23 mouse cellular contexts compared by ENCODE assay signal in genomic region chr11:34940151-34940550, GRCm38 (mm10).
DNase-seq lines count a peak whose midpoint lies in the region; ATAC-seq and TF ChIP-seq lines count a peak whose summit lies in the region.
"Had no signal": no experiment of that assay in that cellular context is flagged by ENCODE, and none has a peak within 500 bp of the region (broad histone marks: within the 10 kb centered on the region; RNA-seq: fewer than 3 reads in every experiment).

No protein-coding gene starts in this region.

- H3K4me2 ChIP-seq in hindbrain, postnatal 0 days (ENCODE audit: low read depth, low read length), result no peak overlapping the region
- H3K4me2 ChIP-seq in hindbrain, embryonic 11.5 days (replicated peaks; ENCODE audit: low read depth, low read length), result no peak overlapping the region
- H3K4me2 ChIP-seq: forebrain, embryonic 15.5 days; heart, embryonic 11.5 days; hindbrain, embryonic 12.5 days; intestine, embryonic 15.5 days; limb, embryonic 12.5 days; liver, embryonic 11.5 days; midbrain, embryonic 13.5 days; neural tube, embryonic 12.5 days had no signal

- peak; percentile 10 for DNase-seq in cerebellum, adult 11-12 months
- no peak for DNase-seq in cerebellum, adult 11 months
- DNase-seq in hindbrain, postnatal 0 days (ENCODE audit: low spot score), result peak; percentile 44
- no peak for DNase-seq in hindbrain, embryonic 11.5 days (ENCODE audit: low spot score)
- DNase-seq in cerebellum, adult 2 months, result peak; percentile 17 to 48
- peak; percentile 42 to 60 for DNase-seq in cerebellum, postnatal 25 days
- no peak for DNase-seq in retina, postnatal 1 day
- no peak for DNase-seq in right cerebral cortex, postnatal 36 days (ENCODE audit: low spot score in 2 of 2)
- DNase-seq: adrenal gland, postnatal 25 days; heart, adult 11 months; kidney, adult 8-10 months; kidney, postnatal 10 days; liver, postnatal 0 days; lung, postnatal 10 days; right cerebral cortex, postnatal 25 days had no signal

- H3K9me3 ChIP-seq in hindbrain, postnatal 0 days (ENCODE audit: low read length), result no peaks in the 10 kb centered on the region
- no peaks in the 10 kb centered on the region for H3K9me3 ChIP-seq in hindbrain, embryonic 11.5 days (ENCODE audit: control insufficient read depth, low read length)
- H3K9me3 ChIP-seq: forebrain, embryonic 15.5 days; hindbrain, embryonic 12.5 days; intestine, embryonic 15.5 days; limb, embryonic 12.5 days; midbrain, embryonic 13.5 days; neural tube, embryonic 12.5 days had no signal

- H3K36me3 ChIP-seq in hindbrain, postnatal 0 days (ENCODE audit: insufficient read depth, low read length), result no peaks in the 10 kb centered on the region
- no peaks in the 10 kb centered on the region for H3K36me3 ChIP-seq in hindbrain, embryonic 11.5 days (ENCODE audit: control insufficient read depth, insufficient read depth, low read length)
- H3K36me3 ChIP-seq: forebrain, embryonic 15.5 days; hindbrain, embryonic 12.5 days; intestine, embryonic 15.5 days; limb, embryonic 12.5 days; midbrain, embryonic 13.5 days; neural tube, embryonic 12.5 days had no signal

- WGBS in hindbrain, postnatal 0 days, result 70% methylated on average over 8 of the region's 8 CpGs
- WGBS in hindbrain, embryonic 11.5 days, result 78% methylated on average over 8 of the region's 8 CpGs
- 35% methylated on average over 8 of the region's 8 CpGs for WGBS in cerebellum, adult 2 months

- TF ChIP-seq POLR2A in cerebellum, adult 2 months (IDR thresholded peaks at IDR 0.05; ENCODE audit: borderline replicate concordance, insufficient read depth, low read length), result no peak

- no peak overlapping the region for H3K9ac ChIP-seq in hindbrain, postnatal 0 days (replicated peaks; ENCODE audit: low read length)
- no peak overlapping the region for H3K9ac ChIP-seq in hindbrain, embryonic 11.5 days (ENCODE audit: low read depth, low read length)
- H3K9ac ChIP-seq: forebrain, embryonic 15.5 days; hindbrain, embryonic 12.5 days; intestine, embryonic 15.5 days; limb, embryonic 12.5 days; liver, postnatal 0 days; midbrain, embryonic 13.5 days; neural tube, embryonic 12.5 days had no signal

- no peak for TF ChIP-seq CTCF in hindbrain, postnatal 0 days (IDR thresholded peaks at IDR 0.05; ENCODE audit: low read depth)
- TF ChIP-seq CTCF in cerebellum, adult 2 months (IDR thresholded peaks at IDR 0.05; ENCODE audit: borderline replicate concordance, insufficient read depth, low read depth, low read length), result no peak

- H3K4me3 ChIP-seq in hindbrain, postnatal 0 days (ENCODE audit: low read length), result no peak overlapping the region
- no peak overlapping the region for H3K4me3 ChIP-seq in hindbrain, embryonic 11.5 days (ENCODE audit: low read depth, low read length)
- H3K4me3 ChIP-seq in cerebellum, adult 2 months (replicated peaks; ENCODE audit: insufficient read depth, low read depth, low read length), result no peak overlapping the region
- H3K4me3 ChIP-seq: forebrain, embryonic 15.5 days; hindbrain, embryonic 12.5 days; intestine, embryonic 15.5 days; limb, embryonic 12.5 days; midbrain, embryonic 13.5 days; neural tube, embryonic 12.5 days had no signal

- ATAC-seq in hindbrain, postnatal 0 days, result peak; percentile 49; the same call in 1 of the 2 replicates
- ATAC-seq in hindbrain, embryonic 11.5 days (ENCODE audit: low FRiP score), result no peak
- ATAC-seq: forebrain, embryonic 15.5 days; intestine, embryonic 15.5 days; liver, postnatal 0 days; midbrain, embryonic 13.5 days had no signal

- no peak overlapping the region for H3K27ac ChIP-seq in hindbrain, postnatal 0 days
- no peak overlapping the region for H3K27ac ChIP-seq in hindbrain, embryonic 11.5 days (ENCODE audit: low read depth, low read length)
- H3K27ac ChIP-seq in cerebellum, adult 2 months (ENCODE audit: insufficient read depth, low read length), result no peak overlapping the region
- H3K27ac ChIP-seq: forebrain, embryonic 15.5 days; hindbrain, embryonic 12.5 days; intestine, embryonic 15.5 days; limb, embryonic 12.5 days; midbrain, embryonic 13.5 days; neural tube, embryonic 12.5 days had no signal

- H3K27me3 ChIP-seq in hindbrain, postnatal 0 days (ENCODE audit: insufficient read depth, low read length), result no peaks in the 10 kb centered on the region
- no peaks in the 10 kb centered on the region for H3K27me3 ChIP-seq in hindbrain, embryonic 11.5 days (ENCODE audit: control insufficient read depth, insufficient read depth, low read length)
- H3K27me3 ChIP-seq in cerebellum, adult 2 months (ENCODE audit: control insufficient read depth, insufficient read depth, low read length), result no peaks in the 10 kb centered on the region
- H3K27me3 ChIP-seq: forebrain, embryonic 15.5 days; hindbrain, embryonic 12.5 days; intestine, embryonic 15.5 days; limb, embryonic 12.5 days; midbrain, embryonic 13.5 days; neural tube, embryonic 12.5 days had no signal

- no peaks in the 10 kb centered on the region for H3K4me1 ChIP-seq in hindbrain, postnatal 0 days (ENCODE audit: insufficient read depth, low read length)
- no peaks in the 10 kb centered on the region for H3K4me1 ChIP-seq in hindbrain, embryonic 11.5 days (replicated peaks; ENCODE audit: control insufficient read depth, insufficient read depth, low read length)
- H3K4me1 ChIP-seq in cerebellum, adult 2 months (ENCODE audit: control insufficient read depth, insufficient read depth, low read length), result no peaks in the 10 kb centered on the region; the same call in 1 of the 2 replicates
- H3K4me1 ChIP-seq: intestine, embryonic 15.5 days; limb, embryonic 12.5 days; midbrain, embryonic 13.5 days had no signal

Comparison
In these comparisons a context has a peak if more than half of its experiments do, and no peak if none do; other contexts are left out.
1. DNase-seq: peak in cerebellum, adult 11-12 months (single experiment), hindbrain, postnatal 0 days (single experiment), cerebellum, adult 2 months (2 of 2) and cerebellum, postnatal 25 days (2 of 2); none in cerebellum, adult 11 months (single experiment), hindbrain, embryonic 11.5 days (single experiment), retina, postnatal 1 day (single experiment) and right cerebral cortex, postnatal 36 days (0 of 2).